Mouse (Mus musculus): ENCODE data around the gene Lrrc3. TPM values are rescaled to one million over a fixed set of nuclear protein-coding genes. Genes with fewer than 3 reads are reported as not detected.

Gene Lrrc3
- polyA plus RNA-seq, 1 experiment from 2014 or later = 24.2 TPM

GRCm38 (mm10) chr10:77861675-77862074 is 40.7 kb downstream of the Lrrc3 start, which contains the start of gene Gm3285:
Gene Gm3285 (plus strand): TSS chr10:77861975.
- H3K4me1 ChIP-seq = no peaks in the 10 kb centered on the region
- no peak for ATAC-seq (replicated peaks)
- H3K27me3 ChIP-seq (replicated peaks) = no peaks in the 10 kb centered on the region
- no peak within 1 kb of the TSS for H3K27ac ChIP-seq
- no peak within 1 kb of the TSS for H3K4me2 ChIP-seq
- WGBS = 47% methylated on average over 7 of the region's 7 CpGs
- H3K9ac ChIP-seq = no peak within 1 kb of the TSS
- no peaks in the 10 kb centered on the region for H3K9me3 ChIP-seq
- no peak within 1 kb of the TSS for H3K4me3 ChIP-seq
- no peaks in the 10 kb centered on the region for H3K36me3 ChIP-seq (replicated peaks)

DNA sequence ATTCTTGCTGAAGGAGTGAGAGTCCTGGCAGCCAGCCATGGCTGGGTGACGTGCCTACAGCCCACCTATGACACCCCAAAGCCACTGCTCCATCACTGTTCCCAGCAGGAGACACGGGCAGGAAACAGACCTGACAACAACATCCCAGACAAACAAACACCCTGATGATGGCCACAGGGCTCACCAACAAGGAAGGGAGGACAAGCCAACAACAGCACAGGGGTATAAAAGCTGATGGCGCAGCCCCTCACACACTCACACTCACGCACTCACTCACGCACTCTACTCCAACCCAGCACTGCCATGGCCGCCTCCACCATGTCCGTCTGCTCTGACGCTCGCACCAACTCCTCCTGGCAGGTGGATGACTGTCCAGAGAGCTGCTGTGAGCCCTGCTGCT is 49.8 kb downstream of the Lrrc3 start, which contains the start of gene Gm10318:
Gm10318 (plus strand) TSS at position 301 of the 400 bp plus-strand sequence.
- Histone ChIP-seq H3K36me3 (replicated peaks) (no peaks in the 10 kb centered on the region), H3K27ac (no peak within 1 kb of the TSS), H3K4me2 (no peak within 1 kb of the TSS), H3K4me3 (no peak within 1 kb of the TSS), H3K4me1 (no peaks in the 10 kb centered on the region), H3K9me3 (no peaks in the 10 kb centered on the region), H3K27me3 (replicated peaks) (no peaks in the 10 kb centered on the region), H3K9ac (no peak within 1 kb of the TSS)
- ATAC-seq (replicated peaks) = no peak
- 70% methylated on average over 9 of the region's 9 CpGs for WGBS

Other genes starting within 250 kb of the Lrrc3 start
- 1.5 and 1.7 TPM in 2 replicates for gene Tspear, start 216.0 kb downstream of the Lrrc3 start, polyA plus RNA-seq (2015; fragmentation: Nextera tagmentation; extraction: Ambion mirVana)
- gene Gm19402, start 211.8 kb downstream of the Lrrc3 start, polyA plus RNA-seq (2015; fragmentation: Nextera tagmentation; extraction: Ambion mirVana) = not detected in 2 replicates
- gene Gm9508, start 205.3 kb downstream of the Lrrc3 start, polyA plus RNA-seq (2015; fragmentation: Nextera tagmentation; extraction: Ambion mirVana) = not detected in 2 replicates
- gene Gm10272, start 195.9 kb downstream of the Lrrc3 start, polyA plus RNA-seq (2015; fragmentation: Nextera tagmentation; extraction: Ambion mirVana) = not detected in 2 replicates
- not detected in 2 replicates for gene Gm10024, start 191.1 kb downstream of the Lrrc3 start, polyA plus RNA-seq (2015; fragmentation: Nextera tagmentation; extraction: Ambion mirVana)
- gene Gm10142, start 186.7 kb downstream of the Lrrc3 start, polyA plus RNA-seq (2015; fragmentation: Nextera tagmentation; extraction: Ambion mirVana) = not detected in 2 replicates
- not detected in 2 replicates for gene Krtap12-1, start 181.9 kb downstream of the Lrrc3 start, polyA plus RNA-seq (2015; fragmentation: Nextera tagmentation; extraction: Ambion mirVana)
- not detected in 2 replicates for gene Gm10100, start 176.1 kb downstream of the Lrrc3 start, polyA plus RNA-seq (2015; fragmentation: Nextera tagmentation; extraction: Ambion mirVana)
- gene Gm18596, start 159.9 kb downstream of the Lrrc3 start, polyA plus RNA-seq (2015; fragmentation: Nextera tagmentation; extraction: Ambion mirVana) = not detected in 2 replicates
- not detected in 2 replicates for gene Gm9736, start 151.2 kb downstream of the Lrrc3 start, polyA plus RNA-seq (2015; fragmentation: Nextera tagmentation; extraction: Ambion mirVana)
- gene Gm3233, start 142.9 kb downstream of the Lrrc3 start, polyA plus RNA-seq (2015; fragmentation: Nextera tagmentation; extraction: Ambion mirVana) = not detected in 2 replicates
- not detected in 2 replicates for gene Gm3238, start 131.2 kb downstream of the Lrrc3 start, polyA plus RNA-seq (2015; fragmentation: Nextera tagmentation; extraction: Ambion mirVana)
- gene Gm7138, start 125.6 kb downstream of the Lrrc3 start, polyA plus RNA-seq (2015; fragmentation: Nextera tagmentation; extraction: Ambion mirVana) = not detected in 2 replicates
- gene Gm3250, start 120.0 kb downstream of the Lrrc3 start, polyA plus RNA-seq (2015; fragmentation: Nextera tagmentation; extraction: Ambion mirVana) = not detected in 2 replicates
- not detected in 2 replicates for gene Gm7137, start 114.3 kb downstream of the Lrrc3 start, polyA plus RNA-seq (2015; fragmentation: Nextera tagmentation; extraction: Ambion mirVana)
- gene Gm9639, start 107.5 kb downstream of the Lrrc3 start, polyA plus RNA-seq (2015; fragmentation: Nextera tagmentation; extraction: Ambion mirVana) = not detected in 2 replicates
- not detected in 2 replicates for gene Gm19668, start 103.4 kb downstream of the Lrrc3 start, polyA plus RNA-seq (2015; fragmentation: Nextera tagmentation; extraction: Ambion mirVana)
- not detected in 2 replicates for gene Gm9507, start 90.7 kb downstream of the Lrrc3 start, polyA plus RNA-seq (2015; fragmentation: Nextera tagmentation; extraction: Ambion mirVana)
- gene Gm2696, start 87.9 kb downstream of the Lrrc3 start, polyA plus RNA-seq (2015; fragmentation: Nextera tagmentation; extraction: Ambion mirVana) = not detected in 2 replicates
- not detected in 2 replicates for gene Krtap10-4, start 75.4 kb downstream of the Lrrc3 start, polyA plus RNA-seq (2015; fragmentation: Nextera tagmentation; extraction: Ambion mirVana)
- gene Krtap10-10, start 66.6 kb downstream of the Lrrc3 start, polyA plus RNA-seq (2015; fragmentation: Nextera tagmentation; extraction: Ambion mirVana) = not detected in 2 replicates
- gene Gm36176, start 55.7 kb downstream of the Lrrc3 start, polyA plus RNA-seq (2015; fragmentation: Nextera tagmentation; extraction: Ambion mirVana) = not detected in 2 replicates
- gene Gm10318, start 49.7 kb downstream of the Lrrc3 start, polyA plus RNA-seq (2015; fragmentation: Nextera tagmentation; extraction: Ambion mirVana) = not detected in 2 replicates
- not detected in 2 replicates for gene Gm3285, start 40.6 kb downstream of the Lrrc3 start, polyA plus RNA-seq (2015; fragmentation: Nextera tagmentation; extraction: Ambion mirVana)
- gene Trpm2, start 68.0 kb upstream of the Lrrc3 start, polyA plus RNA-seq (2015; fragmentation: Nextera tagmentation; extraction: Ambion mirVana) = 3.7 and 6.1 TPM in 2 replicates
- 48.3 and 49.5 TPM in 2 replicates for gene 1810043G02Rik, start 76.0 kb upstream of the Lrrc3 start, polyA plus RNA-seq (2015; fragmentation: Nextera tagmentation; extraction: Ambion mirVana)
- 127 and 128 TPM in 2 replicates for gene Pfkl, start 107.5 kb upstream of the Lrrc3 start, polyA plus RNA-seq (2015; fragmentation: Nextera tagmentation; extraction: Ambion mirVana)
- not detected in 2 replicates for gene Dnmt3l, start 139.4 kb upstream of the Lrrc3 start, polyA plus RNA-seq (2015; fragmentation: Nextera tagmentation; extraction: Ambion mirVana)
- 0.06 and 0.37 TPM in 2 replicates for gene Aire, start 141.1 kb upstream of the Lrrc3 start, polyA plus RNA-seq (2015; fragmentation: Nextera tagmentation; extraction: Ambion mirVana)
- gene Icosl, start 166.8 kb upstream of the Lrrc3 start, polyA plus RNA-seq (2015; fragmentation: Nextera tagmentation; extraction: Ambion mirVana) = 0.48 and 0.84 TPM in 2 replicates

Data from midbrain, embryonic 15.5 days (tissue).